Mouse (Mus musculus) Muller cell, postnatal 12 days (primary cell): ENCODE measurements at regions not wholly inside any gene's neighbourhood (a gene's known extent, or its start where the extent isn't known, plus 50 kb on each side); places are given as distances from the start of the nearest gene placed in this dataset.
A peak's percentile ranks its signal among the peaks of the same experiment; 100 is the strongest.
"Not testable (repeated sequence)": the region's sequence is repeated elsewhere in the genome, so short reads cannot be mapped to it uniquely, and the experiment has no call there.

Experiments
- DNase-seq: peaks from one replicate; pipeline ENCODE4 v3.0.0-alpha.2; 2015; ENCODE audit errors: inconsistent ontology term

GRCm38 (mm10) chr4:16944901-16945300, 2660.3 kb upstream of the Gm12353 start:
- DNase-seq: peak; percentile 3

DNA sequence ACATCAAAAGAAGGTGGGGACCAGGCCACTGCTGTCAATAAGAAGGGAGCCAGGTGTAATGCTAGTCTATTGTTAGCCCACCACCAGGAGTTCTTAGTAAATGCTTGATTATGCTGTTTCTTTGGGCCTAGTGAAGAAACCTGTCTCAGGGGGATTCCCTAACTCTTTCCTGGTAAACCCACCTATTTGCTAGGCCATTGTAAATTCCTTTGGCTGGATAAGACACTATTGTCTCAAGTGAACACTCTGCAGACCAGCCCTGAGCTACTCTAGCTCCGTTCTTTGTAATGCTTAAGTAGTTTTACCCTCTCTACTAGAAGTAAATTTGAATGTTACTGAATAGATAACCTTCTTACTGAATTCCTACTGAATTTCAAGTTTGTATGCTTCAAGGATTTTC, 2650.7 kb upstream of the Gm12353 start:
- not testable (repeated sequence) for DNase-seq

DNA sequence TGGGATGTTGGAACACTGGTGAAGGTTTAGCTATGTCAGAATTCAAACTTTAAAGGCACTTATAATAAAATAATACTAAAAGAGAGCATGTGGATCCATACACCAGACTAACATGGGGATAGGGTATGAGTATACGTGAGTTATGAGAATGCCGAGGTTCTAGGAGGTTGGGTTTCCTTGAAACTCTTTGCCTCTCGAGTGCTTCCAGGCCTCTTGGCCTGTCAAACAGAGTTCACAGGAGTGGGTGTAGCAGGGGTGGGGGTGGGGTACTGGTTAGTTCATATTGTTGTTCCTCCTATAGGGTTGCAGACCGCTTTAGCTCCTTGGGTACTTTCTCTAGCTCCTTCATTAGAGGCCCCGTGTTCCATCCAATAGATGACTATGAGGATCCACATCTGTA, 2650.3 kb upstream of the Gm12353 start:
- not testable (repeated sequence) for DNase-seq

GRCm38 (mm10) chr4:16981733-16982230, 2623.5 kb upstream of the Gm12353 start:
- DNase-seq: no peak

DNA sequence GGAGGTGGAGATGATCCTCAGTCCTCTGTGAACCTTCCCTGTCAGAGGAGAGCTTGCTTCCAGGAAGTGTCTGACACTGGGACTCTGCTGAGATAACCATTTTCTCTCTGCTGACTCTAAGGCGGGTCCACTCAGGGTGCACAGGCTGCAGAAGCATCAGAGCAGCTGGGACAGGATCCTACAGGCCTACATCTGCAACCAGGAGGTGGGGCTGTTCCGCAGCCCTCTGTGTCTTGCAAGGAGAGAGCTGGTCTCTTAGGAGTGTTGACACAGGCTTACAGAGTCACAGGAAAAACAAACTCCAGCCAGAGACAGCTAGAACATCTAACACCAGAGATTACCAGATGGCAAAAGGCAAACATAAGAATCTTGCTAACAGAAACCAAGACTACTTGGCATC, 2578.6 kb upstream of the Gm12353 start:
- no peak for DNase-seq
